Mouse (Mus musculus) cerebellum, adult 9-11 months (tissue): ENCODE data around the gene Pld6.

Source experiments
- DNase-seq: peaks from one replicate; pipeline ENCODE4 v3.0.0; 2022

Gene Pld6

GRCm38 (mm10) chr11:59743712-59744111, 43.7 kb downstream of the Pld6 start:
- DNase-seq = no peak

- DNase-seq = no peak
These were observed 44.1 kb downstream of the Pld6 start for GRCm38 (mm10) chr11:59743307-59743706.

GRCm38 (mm10) chr11:59741915-59742314, 45.5 kb downstream of the Pld6 start:
- no peak for DNase-seq

- no peak for DNase-seq
These were observed 47.4 kb downstream of the Pld6 start for GRCm38 (mm10) chr11:59739996-59740395.

GRCm38 (mm10) chr11:59737250-59737649, 50.2 kb downstream of the Pld6 start:
- DNase-seq = peak; percentile 70

GRCm38 (mm10) chr11:59735938-59736337, 51.5 kb downstream of the Pld6 start:
- peak; percentile 58 for DNase-seq

GRCm38 (mm10) chr11:59734335-59734734, 53.1 kb downstream of the Pld6 start:
- DNase-seq = no peak
